Mouse (Mus musculus) thymus, postnatal 0 days (tissue): ENCODE data around the gene Hfm1. TPM values are rescaled to one million over a fixed set of nuclear protein-coding genes. Genes with fewer than 3 reads are reported as not detected.
A peak's percentile ranks its signal among the peaks of the same experiment; 100 is the strongest.

Experiments
- DNase-seq: peaks from one replicate; pipeline ENCODE4 v3.0.0-alpha.2; 2015; ENCODE audit warnings: low spot score
- polyA plus RNA-seq: library from polyadenylated mRNA; unstranded; fragments of >200 nt; fragmentation: Nextera tagmentation; extraction: Ambion mirVana; gene quantifications from 2 replicates; pipeline ENCODE4 v1.2.1, GENCODE M21; 2015

The Hfm1 gene
- polyA plus RNA-seq, 1 experiment from 2014 or later, result 2.2 TPM

DNA sequence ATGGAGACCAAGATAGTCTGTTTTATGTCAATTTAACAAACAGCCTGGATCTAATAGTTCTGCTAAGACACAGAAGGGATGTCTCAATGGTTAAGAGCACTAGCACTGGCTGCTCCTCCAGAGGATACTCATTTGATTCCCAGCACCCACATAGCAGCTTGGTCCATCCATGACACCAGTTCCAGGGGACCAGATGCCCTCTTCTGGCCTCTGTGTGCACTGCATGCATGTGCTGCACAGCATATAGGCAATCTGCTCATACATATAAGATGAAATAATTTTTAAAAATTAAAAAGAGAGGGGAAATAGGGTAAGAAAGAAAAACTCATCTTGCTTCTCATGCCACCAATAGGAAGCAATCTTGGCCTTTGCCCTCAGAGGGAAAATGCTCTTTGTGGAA lies 79.1 kb downstream of the Hfm1 start:
- DNase-seq, result no peak

DNA sequence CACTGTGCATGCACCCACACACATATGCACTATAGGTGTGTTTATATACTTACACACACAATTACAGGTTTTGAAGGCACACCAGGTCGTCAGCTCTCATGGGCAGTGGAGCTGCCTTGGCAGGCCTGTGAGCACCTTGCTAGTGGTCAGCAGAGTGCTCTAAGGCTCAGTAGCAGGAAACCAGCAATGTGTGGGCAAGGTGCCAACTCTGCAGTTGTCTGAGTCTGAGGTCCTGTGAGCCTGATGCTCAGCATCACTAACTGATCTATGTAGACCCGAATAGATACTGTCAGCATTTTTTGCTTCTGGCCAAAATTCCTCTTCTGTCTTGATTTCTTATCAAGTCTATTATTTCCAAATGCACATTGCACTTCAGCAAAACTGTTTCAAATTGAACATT lies 82.2 kb downstream of the Hfm1 start:
- DNase-seq, result no peak

DNA sequence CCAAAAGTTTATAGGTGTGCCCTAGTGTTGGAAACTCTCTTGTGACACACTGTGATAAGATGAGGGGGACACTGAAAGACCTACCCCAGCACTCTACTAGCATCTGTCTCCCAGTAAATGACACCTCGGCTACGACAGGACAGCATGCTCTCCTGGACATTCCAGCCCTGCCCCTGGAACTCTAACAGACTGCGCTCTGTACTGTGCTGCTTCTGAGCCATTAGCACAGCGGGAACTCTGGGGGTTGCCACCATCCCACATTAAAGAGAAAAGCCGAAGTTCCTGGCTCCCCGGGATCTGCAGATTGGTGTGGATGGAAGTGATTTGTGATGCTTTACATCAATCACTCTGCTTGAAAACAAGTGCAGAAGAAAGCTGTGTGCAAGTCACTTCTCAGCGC lies 93.1 kb downstream of the Hfm1 start:
- DNase-seq, result no peak

DNA sequence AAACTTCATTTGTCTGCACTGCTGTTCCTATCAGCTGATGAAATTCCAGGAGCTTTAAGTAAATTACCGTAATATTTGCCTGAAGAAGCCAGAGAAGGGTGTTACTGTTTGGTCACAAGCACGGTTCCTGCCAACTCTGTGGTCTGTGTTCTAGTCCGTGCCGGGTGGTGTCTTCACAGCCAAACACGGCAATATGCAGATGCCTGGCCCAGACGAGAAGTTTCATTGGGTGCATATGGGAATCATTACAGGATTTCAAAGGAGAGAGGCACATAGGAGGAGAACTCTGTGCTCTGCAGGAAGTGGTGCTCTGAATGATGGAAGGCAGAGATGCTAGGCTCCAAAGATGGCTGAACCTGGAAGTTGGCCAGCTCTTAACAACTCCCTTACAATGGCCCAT lies 94.7 kb downstream of the Hfm1 start:
- no peak for DNase-seq

DNA sequence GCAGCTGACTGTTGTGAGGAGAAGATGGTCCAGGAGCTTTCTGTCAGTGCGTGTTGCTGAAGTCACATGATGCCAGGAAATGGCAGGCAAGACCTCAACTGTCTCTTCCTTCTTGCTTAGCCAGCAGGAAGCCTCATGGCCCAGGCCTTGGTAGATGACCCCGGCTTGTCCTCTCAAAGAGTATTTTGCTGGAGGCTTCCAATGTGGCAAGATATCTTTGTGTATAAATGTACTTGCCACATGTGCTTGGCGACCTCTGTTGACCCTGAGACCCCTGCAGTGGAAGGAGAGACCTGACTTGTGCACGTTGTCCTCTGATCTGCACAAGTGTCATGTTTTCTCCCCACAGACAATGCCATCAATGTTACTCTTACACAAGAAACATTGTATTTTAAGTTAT lies 95.3 kb downstream of the Hfm1 start:
- no peak for DNase-seq

DNA sequence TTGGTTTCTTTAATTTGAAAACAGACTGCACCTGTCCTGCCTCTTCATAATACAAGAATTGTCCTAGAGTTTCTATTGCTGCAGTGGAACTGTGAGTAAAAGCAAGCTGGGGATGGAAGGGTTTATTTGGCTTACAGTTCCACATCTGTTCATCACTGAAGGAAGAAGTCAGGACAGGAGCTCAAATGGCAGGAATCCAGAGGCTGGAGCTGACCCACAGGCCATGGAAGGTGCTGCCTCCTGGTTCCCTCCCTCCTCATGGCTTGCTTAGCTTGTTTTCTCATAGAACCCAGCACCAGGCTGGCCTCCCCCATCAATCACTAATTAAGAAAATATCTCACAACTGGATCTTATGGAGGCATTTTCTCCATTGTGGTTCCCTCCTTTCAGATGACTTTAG lies 99.4 kb downstream of the Hfm1 start:
- DNase-seq, result no peak

DNA sequence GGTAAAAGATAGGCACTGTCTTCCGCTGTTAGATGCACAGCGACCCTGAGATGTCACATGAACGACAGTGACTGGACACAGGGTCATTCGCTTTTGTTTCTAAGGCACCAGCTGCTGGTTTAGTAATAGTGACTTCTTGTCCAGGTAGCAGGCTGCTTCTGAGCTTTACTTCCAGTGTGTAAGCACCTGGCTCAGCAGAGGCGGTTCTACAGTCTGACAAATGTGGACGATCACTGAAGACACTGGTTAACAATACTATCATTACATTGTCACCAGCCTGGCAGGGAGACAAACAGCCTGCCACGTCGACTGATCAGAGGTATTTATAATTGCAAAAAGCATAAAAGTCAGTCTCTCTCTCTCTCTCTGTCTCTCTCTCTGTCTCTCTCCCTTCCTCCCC lies 100.1 kb downstream of the Hfm1 start:
- no peak for DNase-seq

DNA sequence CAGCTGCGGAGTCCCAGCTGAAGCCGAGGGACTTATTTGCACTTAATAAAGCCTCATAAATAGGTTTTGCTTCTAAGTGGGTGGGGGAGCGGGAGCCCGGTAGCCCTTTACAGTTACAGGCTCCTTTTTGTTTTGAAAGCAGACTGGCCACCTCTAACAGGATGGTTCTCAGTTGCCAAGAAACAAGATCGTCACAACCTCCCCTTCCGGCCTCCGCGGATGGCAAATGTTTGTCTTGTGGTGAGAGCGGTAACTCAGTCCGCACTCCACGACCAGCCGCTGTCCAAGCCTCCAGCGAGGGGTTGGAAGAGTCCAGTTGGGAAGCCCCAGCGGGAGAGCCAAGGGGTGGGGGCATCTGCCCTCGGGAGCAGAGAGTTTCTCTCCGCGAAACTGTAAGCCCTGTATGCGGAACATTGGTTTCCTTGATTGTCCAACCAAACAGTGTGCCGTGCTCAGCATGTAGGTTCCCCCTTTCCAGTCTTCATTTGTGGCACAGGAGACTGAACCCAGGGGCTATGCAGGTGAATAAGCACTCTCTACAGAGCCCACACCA lies 100.7 kb downstream of the Hfm1 start:
- DNase-seq, result peak; percentile 65

DNA sequence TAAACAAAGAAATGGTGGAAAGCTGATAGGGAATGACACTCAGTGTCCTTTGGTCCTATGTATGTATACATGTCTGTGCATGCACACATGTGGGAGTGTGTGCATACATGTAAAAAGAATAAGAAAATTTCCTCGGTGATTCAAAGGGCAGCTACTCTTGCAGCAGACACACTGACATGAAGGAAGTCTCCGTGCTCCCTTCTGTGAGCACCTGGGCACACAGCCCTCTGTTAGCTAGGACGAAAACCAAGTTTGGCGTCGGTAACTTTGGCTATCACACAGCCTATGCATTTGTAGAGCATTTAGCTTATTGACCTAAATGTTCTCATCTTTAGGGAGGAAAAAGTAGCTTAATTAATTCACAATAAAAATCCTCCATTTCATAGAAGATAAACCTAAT lies 101.4 kb downstream of the Hfm1 start:
- no peak for DNase-seq

DNA sequence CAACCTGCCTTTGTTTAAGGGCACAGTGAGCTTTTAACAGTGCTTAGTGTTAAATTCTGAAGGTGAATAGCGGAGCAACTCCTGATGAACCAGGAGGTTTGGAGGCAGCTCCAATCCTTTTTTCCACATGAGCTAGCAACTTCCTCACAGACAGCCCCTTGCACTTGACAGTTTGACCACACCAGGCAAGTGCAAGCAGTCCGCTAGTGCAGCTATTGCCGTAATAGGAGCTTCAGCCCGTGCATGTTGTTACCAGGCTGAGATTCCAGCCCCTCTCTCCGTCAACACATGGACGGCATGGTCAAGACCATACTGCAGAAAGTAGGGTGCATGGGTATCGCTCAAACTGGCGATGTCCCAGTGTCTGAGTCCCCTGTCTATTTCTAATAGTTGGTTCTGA lies 106.5 kb downstream of the Hfm1 start:
- DNase-seq, result no peak

DNA sequence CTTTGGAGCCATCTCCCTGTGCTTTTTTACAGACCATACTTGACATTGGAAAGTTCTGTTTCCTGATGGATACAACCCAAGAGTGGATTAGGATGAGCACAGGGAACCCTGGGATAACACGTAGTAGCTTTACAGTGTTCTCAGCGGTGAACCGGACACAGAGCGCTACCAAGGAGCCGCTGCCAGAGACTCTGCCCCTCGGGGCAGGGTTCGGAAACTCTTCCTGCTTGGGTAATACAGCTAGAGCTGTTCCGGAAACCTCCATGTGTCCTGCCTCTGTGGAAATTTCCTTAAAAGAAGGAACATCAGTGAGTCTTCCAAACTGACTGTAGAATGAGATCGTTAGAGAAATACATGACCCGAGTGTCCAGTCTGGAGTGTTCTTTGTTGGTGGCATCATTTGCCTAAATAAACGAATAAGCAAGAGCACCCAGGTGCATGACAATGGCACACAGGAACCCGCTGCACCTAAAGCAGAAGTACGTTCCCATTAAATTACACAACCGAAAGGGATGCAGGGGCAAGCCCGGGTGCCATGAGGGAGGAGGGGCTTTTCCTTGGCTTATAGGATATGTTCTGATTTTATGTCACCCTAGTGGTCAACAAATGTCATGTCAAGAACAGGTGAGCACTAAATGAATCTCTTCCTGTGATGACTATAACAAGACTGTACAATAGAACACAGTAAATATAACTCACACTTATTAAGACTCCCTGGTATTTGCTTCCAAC lies 110.0 kb downstream of the Hfm1 start:
- DNase-seq, result no peak

DNA sequence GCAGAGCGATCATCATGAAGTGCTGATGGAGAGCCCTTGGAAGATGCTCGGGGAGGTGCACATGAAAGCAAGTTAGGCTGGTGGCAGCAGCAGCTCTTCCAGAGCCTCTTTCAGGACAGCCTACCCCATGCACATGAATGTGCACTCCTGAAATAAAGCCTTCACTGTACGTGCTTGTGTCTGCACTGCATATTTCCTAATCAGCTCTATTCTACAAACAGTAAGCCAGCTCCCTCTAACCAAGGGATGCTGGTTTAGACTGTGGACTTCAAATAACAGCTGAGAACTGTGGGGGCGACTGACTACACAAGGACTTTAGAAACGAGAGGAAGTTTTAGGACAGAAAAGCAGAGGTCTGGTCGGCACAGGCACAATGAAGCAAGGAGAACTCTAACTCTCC lies 111.5 kb downstream of the Hfm1 start:
- no peak for DNase-seq

DNA sequence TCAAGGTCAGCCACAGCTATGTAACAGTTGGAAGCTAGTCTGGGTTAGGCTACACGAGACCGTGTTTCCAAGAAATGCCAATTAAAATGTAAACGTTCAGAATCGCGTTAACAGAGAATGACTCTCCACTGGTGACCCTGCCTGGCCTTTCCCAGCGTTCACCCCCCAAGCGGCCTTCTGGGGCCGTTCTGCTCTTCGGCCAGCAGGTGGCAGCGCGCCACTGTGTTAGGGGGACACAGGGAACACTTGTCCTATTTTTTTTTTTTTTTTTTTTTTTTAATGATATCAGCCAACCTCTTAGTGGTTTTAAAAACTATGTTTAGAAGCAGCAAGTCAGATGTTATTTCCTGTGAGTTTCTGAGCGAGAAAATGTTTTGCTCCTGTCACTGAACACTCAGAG lies 123.0 kb downstream of the Hfm1 start:
- DNase-seq, result peak; percentile 78

DNA sequence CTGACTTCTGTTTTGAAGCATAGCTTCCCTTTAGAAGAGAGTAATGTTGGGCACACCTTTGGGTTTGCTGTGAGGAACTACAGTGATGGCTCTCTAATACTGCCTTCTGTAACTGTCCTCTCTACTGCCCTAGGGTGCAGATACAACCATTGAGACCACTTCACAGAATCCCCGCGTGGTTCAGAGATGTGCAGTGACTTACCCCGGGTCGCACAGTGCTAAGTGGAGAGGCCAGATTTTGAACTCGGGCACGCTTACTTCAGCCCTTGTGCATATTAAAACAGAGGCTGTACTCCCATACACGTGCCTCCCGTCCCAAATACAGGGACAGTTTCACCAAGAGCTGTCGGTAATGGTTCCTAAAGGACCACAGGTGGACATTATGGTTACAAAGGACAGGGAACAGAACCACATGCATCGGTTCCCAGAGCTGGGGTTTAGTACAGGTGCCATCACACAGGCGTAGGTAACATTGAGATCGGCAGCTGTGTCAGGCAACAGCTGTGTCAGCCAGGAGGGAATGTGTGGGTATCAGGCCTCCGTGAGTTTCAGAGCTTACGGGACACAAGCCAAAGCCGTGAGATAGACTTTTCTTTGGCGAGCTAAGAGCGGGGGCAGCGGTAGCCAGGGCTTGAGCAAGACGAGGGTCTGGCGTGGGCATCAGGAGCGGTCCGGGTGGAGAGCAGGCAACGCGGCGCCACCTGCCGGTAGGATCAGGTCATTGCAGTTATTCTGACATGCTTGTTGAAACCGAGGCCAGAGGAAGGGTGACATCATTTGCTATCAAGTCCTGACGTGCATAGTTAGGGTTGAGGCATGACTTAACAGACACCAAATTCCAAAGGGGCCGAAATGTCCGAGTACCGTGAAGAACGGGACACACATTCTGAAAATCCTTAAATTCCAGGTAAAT lies 124.0 kb downstream of the Hfm1 start:
- DNase-seq, result peak; percentile 85

DNA sequence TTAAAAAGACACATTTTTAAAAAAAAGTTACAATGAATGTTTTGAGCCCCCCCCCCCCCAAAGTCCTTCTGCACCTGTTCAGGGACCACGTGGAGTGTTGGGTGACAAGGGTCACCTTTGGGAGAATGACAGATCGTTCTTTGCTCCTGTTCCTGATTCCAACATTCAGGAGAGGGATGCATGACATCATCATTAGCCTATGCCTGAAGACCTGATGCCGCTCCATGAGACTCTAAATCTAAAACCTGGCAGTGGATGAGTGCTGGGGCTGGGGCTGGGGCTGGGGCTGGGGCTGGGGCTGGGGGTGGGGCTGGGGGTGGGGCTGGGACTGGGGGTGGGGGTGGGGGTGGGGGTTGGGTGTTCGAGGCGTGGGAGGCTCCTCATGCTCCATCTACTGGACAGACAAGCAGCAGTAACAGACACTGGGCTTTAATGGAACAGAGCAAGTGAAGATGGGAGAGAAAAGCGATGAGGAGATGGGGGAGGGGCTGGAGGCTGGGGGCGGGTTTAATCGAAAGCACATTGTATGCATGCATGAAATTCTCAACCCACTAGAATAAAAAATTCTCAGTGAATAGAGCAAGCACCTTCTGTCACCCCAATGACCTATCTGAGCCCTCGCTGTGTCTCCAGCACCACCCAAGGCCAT lies 124.8 kb downstream of the Hfm1 start:
- DNase-seq, result no peak

DNA sequence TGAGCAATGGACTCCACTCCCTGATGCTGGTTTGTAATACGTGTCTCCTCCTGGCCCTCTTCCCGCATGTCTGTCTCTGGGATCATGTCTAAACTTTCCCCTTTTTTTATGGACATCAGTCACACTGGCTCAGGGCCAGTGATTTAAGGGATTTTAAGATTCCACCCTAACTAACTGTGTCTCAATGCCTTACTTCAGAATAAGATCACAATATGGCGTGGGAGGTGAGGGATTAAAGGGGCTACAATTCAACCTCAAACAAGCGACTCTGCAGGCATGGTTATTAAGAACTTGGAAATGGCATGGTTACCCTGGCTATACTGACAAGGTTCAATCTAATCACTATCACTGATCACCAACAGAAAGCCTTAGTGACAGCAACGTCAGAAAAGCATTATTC lies 128.2 kb downstream of the Hfm1 start:
- DNase-seq, result no peak

DNA sequence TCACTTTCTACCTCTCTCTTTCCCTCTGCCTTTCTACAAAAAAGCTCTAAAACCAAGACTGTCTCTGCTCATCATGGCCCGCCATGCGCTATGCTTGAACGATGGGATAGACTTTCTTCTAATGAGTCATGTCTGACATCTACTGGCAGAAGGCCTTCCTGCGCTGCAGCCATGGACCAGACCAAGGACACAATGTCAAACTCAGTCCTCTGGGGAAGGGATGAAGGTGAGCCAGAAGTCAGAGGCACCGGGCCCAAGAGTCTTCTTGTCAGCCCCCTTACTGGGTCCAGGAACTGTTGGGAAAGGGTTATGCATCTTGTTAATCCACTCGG lies 134.9 kb downstream of the Hfm1 start:
- peak; percentile 73 for DNase-seq

DNA sequence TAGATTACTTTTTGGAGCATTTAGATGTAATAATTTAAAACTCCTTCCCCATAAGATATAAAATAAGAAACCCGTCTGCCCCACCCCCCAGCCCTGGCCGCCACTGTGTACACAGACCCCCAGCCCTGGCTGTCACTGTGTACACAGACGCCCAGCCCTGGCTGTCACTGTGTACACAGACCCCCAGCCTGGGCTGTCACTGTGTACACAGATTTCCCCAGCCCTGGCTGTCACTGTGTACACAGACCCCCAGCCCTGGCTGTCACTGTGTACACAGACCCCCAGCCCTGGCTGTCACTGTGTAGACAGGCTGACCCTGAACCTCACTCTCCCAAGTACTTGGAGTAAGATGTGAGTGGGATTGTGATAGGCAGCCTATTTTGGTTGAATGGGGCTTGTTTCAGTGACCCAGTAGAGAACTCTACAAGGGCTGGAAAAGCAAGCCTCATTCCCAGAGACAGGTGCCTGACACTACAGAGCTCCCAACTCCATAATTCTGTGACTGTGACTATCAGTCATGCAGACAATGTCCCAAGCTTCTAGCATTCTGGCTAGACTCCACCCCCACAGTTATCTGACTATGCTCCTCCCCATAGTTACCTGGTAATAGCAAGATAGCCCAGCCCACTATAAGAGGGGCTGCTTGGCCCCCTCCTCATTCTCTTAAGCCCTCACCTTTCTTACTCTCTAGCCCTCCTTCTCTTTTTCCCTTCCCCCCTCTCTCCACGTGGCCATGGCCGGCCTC lies 135.5 kb downstream of the Hfm1 start:
- no peak for DNase-seq
